Mouse (Mus musculus) hindbrain, embryonic 16.5 days (tissue): ENCODE results near the gene Rgs6. TPM values are rescaled to one million over a fixed set of nuclear protein-coding genes. Genes with fewer than 3 reads are reported as not detected.

ENCODE experiments used
- ATAC-seq: fragments of 200-750 bp; cut with Nextera tagmentation; 2 replicates; pipeline ENCODE4 v1.8.0; 2017; ENCODE audit warnings: moderate TSS enrichment, moderate library complexity
- H3K27ac ChIP-seq: fragments of 300-500 bp; sonication (generic); 2 replicates; pipeline ENCODE4 v1.5.1; 2014; ENCODE audit warnings: low read depth, mild to moderate bottlenecking, control low read depth, low read length, moderate library complexity
- H3K27me3 ChIP-seq: fragments of 300-500 bp; sonication (generic); replicated peaks from 2 replicates; pipeline ENCODE4 v1.6.1; 2014; ENCODE audit warnings: low read length; ENCODE audit not compliant: control insufficient read depth, insufficient read depth
- H3K36me3 ChIP-seq: fragments of 300-500 bp; sonication (generic); 2 replicates; pipeline ENCODE4 v1.6.1; 2014; ENCODE audit warnings: mild to moderate bottlenecking, low read length, moderate library complexity, mixed read lengths; ENCODE audit not compliant: control insufficient read depth, insufficient read depth
- H3K4me1 ChIP-seq: fragments of 300-500 bp; sonication (generic); 2 replicates; pipeline ENCODE4 v1.6.1; 2014; ENCODE audit warnings: low read depth, low read length; ENCODE audit not compliant: control insufficient read depth, insufficient read depth
- H3K4me2 ChIP-seq: fragments of 300-500 bp; sonication (generic); 2 replicates; pipeline ENCODE4 v1.6.1; 2014; ENCODE audit warnings: mild to moderate bottlenecking, low read length, control low read depth, moderate library complexity
- H3K4me3 ChIP-seq: fragments of 300-500 bp; sonication (generic); 2 replicates; pipeline ENCODE4 v1.5.1; 2014; ENCODE audit warnings: mild to moderate bottlenecking, low read length, control low read depth, moderate library complexity
- H3K9ac ChIP-seq: fragments of 300-500 bp; sonication (generic); 2 replicates; pipeline ENCODE4 v1.6.1; 2014; ENCODE audit warnings: low read depth, mild to moderate bottlenecking, control low read depth, low read length, moderate library complexity
- H3K9me3 ChIP-seq: fragments of 300-500 bp; sonication (generic); 2 replicates; pipeline ENCODE4 v1.6.1; 2014; ENCODE audit warnings: mild to moderate bottlenecking, low read length, moderate library complexity; ENCODE audit not compliant: control insufficient read depth
- WGBS: fragments of 180-500 bp; shearing (Covaris S2); extraction: QIAGEN DNeasy Blood & Tissue Kit; methylation state at CpG from one replicate; pipeline ENCODE4 v1.1.7; 2014; 5-methylcytosine and 5-hydroxymethylcytosine counted together
- polyA plus RNA-seq: library from polyadenylated mRNA; unstranded; fragments of >200 nt; fragmentation: Nextera tagmentation; extraction: Ambion mirVana; gene quantifications from 2 replicates; pipeline ENCODE4 v1.2.1, GENCODE M21; 2015

The Rgs6 gene
- polyA plus RNA-seq, 1 experiment from 2014 or later: 10.1 TPM

GRCm38 (mm10) chr12:82940461-82940860, 352.4 kb downstream of the Rgs6 start:
- H3K4me2 ChIP-seq: no peak overlapping the region
- ATAC-seq: no peak
- H3K27me3 ChIP-seq: no peaks in the 10 kb centered on the region
- no peaks in the 10 kb centered on the region for H3K4me1 ChIP-seq
- no peak overlapping the region for H3K4me3 ChIP-seq
- 74% methylated on average over 4 of the region's 4 CpGs for WGBS
- no peak overlapping the region for H3K9ac ChIP-seq
- no peak overlapping the region for H3K27ac ChIP-seq
- H3K36me3 ChIP-seq: no peaks in the 10 kb centered on the region
- no peaks in the 10 kb centered on the region for H3K9me3 ChIP-seq

DNA sequence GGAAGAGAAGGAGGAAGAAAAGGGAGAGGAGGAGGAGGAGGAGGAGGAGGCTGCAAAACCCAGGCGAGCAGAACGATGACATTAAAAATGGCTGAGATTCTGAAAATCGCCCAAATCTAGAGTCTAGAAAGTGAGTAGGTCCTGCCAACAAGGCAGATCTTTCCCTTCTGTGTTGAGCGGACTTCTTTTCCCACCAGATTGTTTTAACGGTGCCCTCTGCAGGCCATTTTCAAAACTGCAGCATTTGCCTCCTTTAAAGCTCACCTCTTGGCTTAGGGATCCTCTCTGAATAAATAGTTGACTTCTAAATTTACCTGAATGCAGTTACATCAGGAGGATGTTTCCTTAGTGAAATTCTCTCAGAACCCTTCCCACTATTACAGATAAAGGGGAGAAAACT, 358.4 kb downstream of the Rgs6 start:
- no peaks in the 10 kb centered on the region for H3K36me3 ChIP-seq
- no peaks in the 10 kb centered on the region for H3K27me3 ChIP-seq
- H3K4me3 ChIP-seq: no peak overlapping the region
- H3K9ac ChIP-seq: no peak overlapping the region
- H3K9me3 ChIP-seq: no peaks in the 10 kb centered on the region
- no peak overlapping the region for H3K4me2 ChIP-seq
- no peak for ATAC-seq
- H3K4me1 ChIP-seq: no peaks in the 10 kb centered on the region
- no peak overlapping the region for H3K27ac ChIP-seq
- WGBS: 10% methylated on average over 5 of the region's 5 CpGs

DNA sequence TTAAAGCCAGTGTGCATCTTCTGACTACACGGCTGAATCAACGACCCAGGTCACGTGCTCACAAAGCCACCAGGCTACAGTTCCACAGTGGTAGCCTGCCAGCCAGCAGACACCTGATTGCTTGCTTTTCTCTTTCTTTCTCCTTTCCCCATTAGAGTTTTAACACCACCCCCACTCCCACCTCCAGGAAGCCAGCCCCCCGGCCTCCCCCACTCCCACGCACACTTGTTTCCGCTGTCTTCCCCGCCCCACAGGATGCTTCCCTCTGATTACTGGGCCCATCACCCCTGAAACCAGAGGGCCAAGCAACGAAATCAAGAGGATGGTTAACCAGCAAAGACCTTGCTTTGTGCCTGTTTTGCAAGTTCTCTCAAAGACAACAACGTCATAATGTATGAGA, 373.0 kb downstream of the Rgs6 start:
- no peaks in the 10 kb centered on the region for H3K27me3 ChIP-seq
- H3K9ac ChIP-seq: no peak overlapping the region
- no peak overlapping the region for H3K4me2 ChIP-seq
- WGBS: 67% methylated on average over 9 of the region's 9 CpGs
- H3K4me3 ChIP-seq: no peak overlapping the region
- ATAC-seq: no peak
- H3K36me3 ChIP-seq: no peaks in the 10 kb centered on the region
- H3K4me1 ChIP-seq: no peaks in the 10 kb centered on the region
- H3K9me3 ChIP-seq: no peaks in the 10 kb centered on the region
- no peak overlapping the region for H3K27ac ChIP-seq

DNA sequence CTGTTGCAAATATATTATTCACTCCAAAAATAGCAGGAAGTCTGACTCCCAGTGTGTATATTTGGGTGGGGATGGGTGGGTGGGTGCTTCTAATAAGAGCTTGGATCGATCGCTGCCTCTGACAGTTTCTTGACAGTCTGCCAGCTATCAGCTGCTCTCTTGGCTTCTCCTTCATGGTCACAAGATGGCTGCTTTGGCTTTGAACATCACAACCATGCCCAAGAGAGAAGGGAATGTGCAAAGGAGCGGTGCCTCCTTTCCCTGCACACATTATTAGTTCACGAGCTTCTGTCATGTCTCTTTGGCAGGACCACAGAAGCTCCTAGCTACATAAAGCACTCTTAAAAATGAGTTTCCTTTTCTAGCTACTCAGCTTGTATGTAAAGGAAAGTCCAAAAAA, 373.8 kb downstream of the Rgs6 start:
- no peak overlapping the region for H3K9ac ChIP-seq
- no peaks in the 10 kb centered on the region for H3K36me3 ChIP-seq
- WGBS: 55% methylated on average over 4 of the region's 4 CpGs
- ATAC-seq: no peak
- H3K9me3 ChIP-seq: no peaks in the 10 kb centered on the region
- no peak overlapping the region for H3K4me3 ChIP-seq
- H3K27ac ChIP-seq: no peak overlapping the region
- no peaks in the 10 kb centered on the region for H3K27me3 ChIP-seq
- H3K4me1 ChIP-seq: no peaks in the 10 kb centered on the region
- no peak overlapping the region for H3K4me2 ChIP-seq

DNA sequence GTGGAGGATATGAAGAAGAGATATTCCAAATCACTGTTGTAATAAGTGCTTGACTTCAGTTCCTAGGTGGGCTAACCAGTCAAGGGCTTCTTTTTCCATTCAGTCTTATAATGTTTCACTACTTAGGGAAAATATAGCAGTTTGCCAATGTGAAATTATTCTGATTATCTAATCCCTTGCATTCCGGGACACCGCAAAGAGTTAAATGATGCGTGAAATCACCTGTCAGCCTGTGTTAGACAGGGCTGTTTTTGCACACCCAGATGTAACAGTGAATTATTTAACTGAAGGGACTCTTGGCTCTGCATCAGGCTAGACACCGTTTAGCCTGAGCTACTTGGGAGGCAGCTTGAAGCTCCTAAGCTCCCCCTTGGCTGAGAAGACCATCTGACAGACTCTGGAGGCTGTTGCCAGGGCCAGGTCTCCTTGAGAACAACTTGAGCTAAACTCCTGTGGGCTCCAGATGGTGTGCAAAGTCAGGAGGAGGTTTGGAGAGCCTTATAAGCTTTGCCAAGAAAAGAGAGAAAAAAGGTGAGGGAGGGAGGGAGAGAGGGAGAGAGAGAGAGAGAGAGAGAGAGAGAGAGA, 382.5 kb downstream of the Rgs6 start:
- Histone ChIP-seq H3K4me1 (no peaks in the 10 kb centered on the region), H3K4me2 (no peak overlapping the region), H3K4me3 (no peak overlapping the region), H3K27me3 (no peaks in the 10 kb centered on the region), H3K9ac (no peak overlapping the region), H3K9me3 (no peaks in the 10 kb centered on the region), H3K36me3 (no peaks in the 10 kb centered on the region), H3K27ac (no peak overlapping the region)
- no peak for ATAC-seq
- WGBS: 43% methylated on average over 4 of the region's 4 CpGs

- Histone ChIP-seq H3K36me3 (no peaks in the 10 kb centered on the region), H3K4me3 (no peak overlapping the region), H3K4me1 (no peaks in the 10 kb centered on the region), H3K9me3 (no peaks in the 10 kb centered on the region), H3K27ac (no peak overlapping the region), H3K27me3 (no peaks in the 10 kb centered on the region), H3K9ac (no peak overlapping the region), H3K4me2 (no peak overlapping the region)
- 69% methylated on average over 1 of the region's 1 CpGs for WGBS
- ATAC-seq: no peak
Observed at GRCm38 (mm10) chr12:82971176-82971575, 383.1 kb downstream of the Rgs6 start.

- no peaks in the 10 kb centered on the region for H3K27me3 ChIP-seq
- no peak overlapping the region for H3K4me3 ChIP-seq
- no peaks in the 10 kb centered on the region for H3K36me3 ChIP-seq
- no peak overlapping the region for H3K27ac ChIP-seq
- H3K9ac ChIP-seq: no peak overlapping the region
- no peaks in the 10 kb centered on the region for H3K9me3 ChIP-seq
- ATAC-seq: no peak
- no peaks in the 10 kb centered on the region for H3K4me1 ChIP-seq
- H3K4me2 ChIP-seq: no peak overlapping the region
Observed at GRCm38 (mm10) chr12:82972661-82973060, 384.6 kb downstream of the Rgs6 start.

GRCm38 (mm10) chr12:82973771-82974170, 385.7 kb downstream of the Rgs6 start:
- Histone ChIP-seq H3K27ac (no peak overlapping the region), H3K4me3 (no peak overlapping the region), H3K9me3 (no peaks in the 10 kb centered on the region), H3K4me2 (no peak overlapping the region), H3K4me1 (no peaks in the 10 kb centered on the region), H3K27me3 (no peaks in the 10 kb centered on the region), H3K36me3 (no peaks in the 10 kb centered on the region), H3K9ac (no peak overlapping the region)
- 89% methylated on average over 3 of the region's 3 CpGs for WGBS
- no peak for ATAC-seq

GRCm38 (mm10) chr12:82978275-82978674, 390.2 kb downstream of the Rgs6 start:
- WGBS: 90% methylated on average over 3 of the region's 3 CpGs
- H3K4me3 ChIP-seq: no peak overlapping the region
- H3K9ac ChIP-seq: no peak overlapping the region
- H3K36me3 ChIP-seq: no peaks in the 10 kb centered on the region
- H3K4me1 ChIP-seq: no peaks in the 10 kb centered on the region
- no peak for ATAC-seq
- H3K27ac ChIP-seq: no peak overlapping the region
- H3K4me2 ChIP-seq: no peak overlapping the region
- H3K9me3 ChIP-seq: no peaks in the 10 kb centered on the region
- no peaks in the 10 kb centered on the region for H3K27me3 ChIP-seq

DNA sequence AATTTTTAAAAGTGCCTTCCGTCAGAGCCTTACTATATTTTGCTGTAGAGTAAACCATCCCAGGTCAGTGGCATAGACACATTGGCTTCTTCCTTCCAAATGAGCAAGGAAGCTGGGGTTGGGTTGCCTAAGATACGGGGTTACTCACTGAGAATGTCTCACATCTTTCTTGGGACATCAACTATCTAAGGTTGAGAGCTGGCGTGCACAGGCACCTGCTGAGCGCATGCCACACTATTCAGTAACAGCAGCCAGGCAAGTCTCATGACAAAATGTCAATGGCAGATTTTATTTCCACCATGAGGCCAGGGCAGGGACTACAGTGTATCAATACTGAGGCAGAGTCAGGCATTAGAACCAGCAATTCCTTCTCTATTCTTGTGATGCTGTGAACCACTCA, 394.6 kb downstream of the Rgs6 start:
- H3K9ac ChIP-seq: no peak overlapping the region
- H3K27ac ChIP-seq: no peak overlapping the region
- no peaks in the 10 kb centered on the region for H3K4me1 ChIP-seq
- 81% methylated on average over 4 of the region's 4 CpGs for WGBS
- no peaks in the 10 kb centered on the region for H3K27me3 ChIP-seq
- H3K36me3 ChIP-seq: no peaks in the 10 kb centered on the region
- H3K4me3 ChIP-seq: no peak overlapping the region
- no peak overlapping the region for H3K4me2 ChIP-seq
- no peaks in the 10 kb centered on the region for H3K9me3 ChIP-seq
- ATAC-seq: no peak
